Mouse (Mus musculus) limb, embryonic 15.5 days (tissue): ENCODE data around the gene Gfap. TPM values are rescaled to one million over a fixed set of nuclear protein-coding genes. Genes with fewer than 3 reads are reported as not detected.

Experiments
- ATAC-seq: fragments of 200-750 bp; cut with Nextera tagmentation; 2 replicates; pipeline ENCODE4 v1.8.0; 2017; ENCODE audit warnings: low read depth, moderate TSS enrichment; ENCODE audit not compliant: insufficient number of reproducible peaks, low FRiP score, low TSS enrichment
- H3K27ac ChIP-seq: fragments of 300-500 bp; sonication (generic); 2 replicates; pipeline ENCODE4 v1.5.1; 2015; ENCODE audit warnings: moderate library complexity, mild to moderate bottlenecking, inconsistent platforms
- H3K27me3 ChIP-seq: fragments of 300-500 bp; sonication (generic); 2 replicates; pipeline ENCODE4 v1.6.1; 2015; ENCODE audit warnings: inconsistent platforms
- H3K36me3 ChIP-seq: fragments of 300-500 bp; sonication (generic); 2 replicates; pipeline ENCODE4 v1.6.1; 2015; ENCODE audit warnings: inconsistent platforms
- H3K4me1 ChIP-seq: fragments of 300-500 bp; sonication (generic); 2 replicates; pipeline ENCODE4 v1.6.1; 2015; ENCODE audit warnings: inconsistent platforms
- H3K4me2 ChIP-seq: fragments of 300-500 bp; sonication (generic); 2 replicates; pipeline ENCODE4 v1.6.1; 2015; ENCODE audit warnings: mild to moderate bottlenecking, inconsistent platforms
- H3K4me3 ChIP-seq: fragments of 300-500 bp; sonication (generic); 2 replicates; pipeline ENCODE4 v1.5.1; 2015; ENCODE audit warnings: mild to moderate bottlenecking, inconsistent platforms
- H3K9ac ChIP-seq: fragments of 300-500 bp; sonication (generic); 2 replicates; pipeline ENCODE4 v1.6.1; 2015; ENCODE audit warnings: inconsistent platforms
- H3K9me3 ChIP-seq: fragments of 300-500 bp; sonication (generic); 2 replicates; pipeline ENCODE4 v1.6.1; 2016; ENCODE audit warnings: inconsistent platforms
- WGBS: fragments of 180-500 bp; shearing (Covaris S2); methylation state at CpG from one replicate; pipeline ENCODE4 v1.1.7; 2015; 5-methylcytosine and 5-hydroxymethylcytosine counted together
- polyA plus RNA-seq: library from polyadenylated mRNA; unstranded; fragments of >200 nt; fragmentation: Nextera tagmentation; extraction: Ambion mirVana; gene quantifications from 2 replicates; pipeline ENCODE4 v1.2.1, GENCODE M21; 2015

The Gfap gene
- polyA plus RNA-seq, 1 experiment from 2014 or later = 0.28 TPM

DNA sequence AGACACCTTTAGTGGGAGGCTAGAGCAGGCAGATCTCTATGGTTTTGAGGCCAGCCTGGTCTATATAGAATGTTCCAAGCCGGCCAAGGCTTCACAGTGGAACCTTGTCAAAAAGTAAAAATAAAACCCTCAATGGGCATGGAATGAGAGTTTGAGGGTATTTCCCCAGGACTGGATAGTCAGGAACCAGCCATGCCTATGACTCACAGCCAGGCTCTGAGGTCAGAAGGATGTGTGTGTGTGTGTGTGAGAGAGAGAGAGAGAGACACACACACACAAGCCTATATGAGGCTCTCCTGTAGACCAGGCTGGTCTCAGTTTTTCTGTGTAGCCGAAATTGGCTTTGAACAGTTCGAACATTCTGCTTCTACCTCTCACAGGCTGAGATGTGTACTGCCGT, 6.0 kb downstream of the Gfap start:
- peaks cover 7% of the 10 kb centered on the region; the same call in 1 of the 2 replicates for H3K4me1 ChIP-seq
- WGBS = 86% methylated on average over 4 of the region's 4 CpGs
- no peak overlapping the region for H3K4me3 ChIP-seq
- no peak overlapping the region for H3K9ac ChIP-seq
- no peak for ATAC-seq
- H3K27ac ChIP-seq = no peak overlapping the region
- no peaks in the 10 kb centered on the region for H3K9me3 ChIP-seq
- H3K27me3 ChIP-seq = peaks cover 41% of the 10 kb centered on the region
- no peak overlapping the region for H3K4me2 ChIP-seq
- no peaks in the 10 kb centered on the region for H3K36me3 ChIP-seq

DNA sequence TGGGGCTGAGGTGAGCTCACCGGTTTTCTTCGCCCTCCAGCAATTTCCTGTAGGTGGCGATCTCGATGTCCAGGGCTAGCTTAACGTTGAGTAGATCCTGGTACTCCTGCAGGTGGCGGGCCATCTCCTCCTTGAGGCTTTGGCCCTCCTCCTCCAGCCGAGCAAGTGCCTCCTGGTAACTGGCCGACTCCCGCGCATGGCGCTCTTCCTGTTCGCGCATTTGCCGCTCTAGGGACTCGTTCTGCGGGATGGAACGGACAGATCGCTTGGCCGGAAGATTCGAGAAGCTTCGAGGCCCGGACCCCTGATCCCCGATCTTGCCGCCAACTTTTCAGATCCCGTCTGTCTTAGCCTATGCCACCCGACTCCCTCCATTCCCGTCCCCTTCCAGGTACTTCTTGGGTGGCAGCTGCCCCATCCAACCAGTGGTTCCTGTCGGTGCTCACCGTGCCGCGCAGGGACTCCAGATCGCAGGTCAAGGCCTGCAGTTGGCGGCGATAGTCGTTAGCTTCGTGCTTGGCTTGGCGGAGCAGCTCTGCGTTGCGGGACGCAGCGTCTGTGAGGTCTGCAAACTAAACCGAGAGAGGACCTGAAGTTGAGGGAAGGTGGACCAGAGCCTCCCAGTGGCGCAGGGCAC, 7.6 kb downstream of the Gfap start:
- peaks cover 7% of the 10 kb centered on the region; the same call in 1 of the 2 replicates for H3K4me1 ChIP-seq
- peak overlapping the region; percentile 46 for H3K4me3 ChIP-seq
- H3K9ac ChIP-seq = peak overlapping the region; percentile 51
- no peak overlapping the region for H3K27ac ChIP-seq
- H3K27me3 ChIP-seq = peaks cover 53% of the 10 kb centered on the region
- no peaks in the 10 kb centered on the region for H3K36me3 ChIP-seq
- no peaks in the 10 kb centered on the region for H3K9me3 ChIP-seq
- peak overlapping the region; percentile 75 for H3K4me2 ChIP-seq
- no peak for ATAC-seq
- 2% methylated on average over 43 of the region's 43 CpGs for WGBS

DNA sequence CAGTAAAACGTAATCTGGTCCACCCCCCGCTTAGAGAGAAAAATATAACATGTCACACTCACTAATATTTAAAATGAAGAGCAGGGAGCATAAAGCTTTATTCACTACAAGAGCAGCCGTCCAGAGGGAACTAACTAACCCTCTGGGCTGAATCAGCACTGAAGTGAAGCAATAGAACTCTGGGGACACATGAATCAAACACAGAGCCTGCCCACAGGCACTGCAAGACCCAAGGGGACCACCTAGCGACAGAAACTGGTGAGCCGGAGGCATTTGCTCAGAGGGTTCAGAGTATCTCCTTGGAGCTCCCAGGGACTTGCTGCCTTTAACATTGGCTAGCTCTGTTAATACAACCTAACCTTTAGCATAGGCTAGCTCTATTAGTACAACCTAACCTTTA, 10.6 kb downstream of the Gfap start:
- H3K4me1 ChIP-seq = peaks cover 7% of the 10 kb centered on the region; the same call in 1 of the 2 replicates
- 55% methylated on average over 5 of the region's 5 CpGs for WGBS
- H3K27me3 ChIP-seq = peaks cover 41% of the 10 kb centered on the region
- H3K9me3 ChIP-seq = no peaks in the 10 kb centered on the region
- H3K27ac ChIP-seq = no peak overlapping the region
- no peaks in the 10 kb centered on the region for H3K36me3 ChIP-seq
- H3K4me2 ChIP-seq = no peak overlapping the region
- H3K9ac ChIP-seq = no peak overlapping the region
- no peak overlapping the region for H3K4me3 ChIP-seq
- no peak for ATAC-seq

GRCm38 (mm10) chr11:102888135-102888534, 12.6 kb downstream of the Gfap start:
- Histone ChIP-seq H3K4me2 (no peak overlapping the region), H3K9me3 (no peaks in the 10 kb centered on the region), H3K4me1 (peaks cover 2% of the 10 kb centered on the region; the same call in 1 of the 2 replicates), H3K9ac (no peak overlapping the region), H3K27ac (no peak overlapping the region), H3K36me3 (no peaks in the 10 kb centered on the region), H3K4me3 (no peak overlapping the region), H3K27me3 (peaks cover 29% of the 10 kb centered on the region)
- ATAC-seq = no peak
- WGBS = 61% methylated on average over 3 of the region's 3 CpGs

DNA sequence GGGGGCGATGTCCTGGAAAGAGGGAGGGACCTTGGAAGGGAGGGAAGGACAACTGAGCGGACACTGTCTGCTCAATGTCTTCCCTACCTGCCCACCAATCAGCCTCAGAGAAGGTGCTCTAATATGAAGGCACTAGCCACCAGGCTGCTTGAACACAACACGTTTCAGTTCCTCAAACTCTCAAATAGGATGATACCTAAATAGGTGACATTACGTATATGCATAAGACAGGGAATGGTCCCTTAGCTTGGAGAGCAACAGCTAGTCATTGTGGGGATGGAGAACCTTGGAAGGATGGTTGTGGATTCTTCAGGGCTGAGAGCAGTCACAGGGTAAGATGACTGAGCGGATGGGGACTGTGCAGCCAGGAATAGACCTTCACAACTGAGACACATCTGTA, 13.3 kb downstream of the Gfap start:
- 78% methylated on average over 5 of the region's 5 CpGs for WGBS
- H3K27ac ChIP-seq = no peak overlapping the region
- H3K9me3 ChIP-seq = no peaks in the 10 kb centered on the region
- no peak overlapping the region for H3K4me3 ChIP-seq
- H3K27me3 ChIP-seq = peaks cover 25% of the 10 kb centered on the region
- no peaks in the 10 kb centered on the region for H3K4me1 ChIP-seq
- H3K36me3 ChIP-seq = no peaks in the 10 kb centered on the region
- no peak for ATAC-seq
- H3K9ac ChIP-seq = no peak overlapping the region
- H3K4me2 ChIP-seq = no peak overlapping the region

GRCm38 (mm10) chr11:102884616-102885219, 16.0 kb downstream of the Gfap start, which contains the start of gene Fam187a:
Gene Fam187a (plus strand): TSS chr11:102885169.
- H3K27me3 ChIP-seq = peaks cover 25% of the 10 kb centered on the region

GRCm38 (mm10) chr11:102881314-102882198, 19.2 kb downstream of the Gfap start:
- peaks cover 17% of the 10 kb centered on the region for H3K4me1 ChIP-seq
- H3K27me3 ChIP-seq = 0 out of 2 replicates have a peak, but pooled peaks cover 10% of the 10 kb centered on the region
- H3K27ac ChIP-seq = peak overlapping the region; percentile 91; the same call in 1 of the 2 replicates
- peak overlapping the region; percentile 70 for H3K4me2 ChIP-seq
- 15% methylated on average over 13 of the region's 13 CpGs for WGBS
- H3K4me3 ChIP-seq = peak overlapping the region; percentile 76
- H3K9me3 ChIP-seq = no peaks in the 10 kb centered on the region
- H3K9ac ChIP-seq = peak overlapping the region; percentile 76
- peaks cover 15% of the 10 kb centered on the region for H3K36me3 ChIP-seq
- ATAC-seq = peak; percentile 46; the same call in 1 of the 2 replicates

More at GRCm38 (mm10) chr11:102884616-102885219, 16.0 kb downstream of the Gfap start, which contains the start of gene Fam187a:
- no peak within 1 kb of the TSS for H3K4me3 ChIP-seq
- no peaks in the 10 kb centered on the region for H3K36me3 ChIP-seq
- no peak for ATAC-seq
- H3K9ac ChIP-seq = no peak within 1 kb of the TSS
- no peak within 1 kb of the TSS for H3K27ac ChIP-seq
- no peak within 1 kb of the TSS for H3K4me2 ChIP-seq
- H3K9me3 ChIP-seq = no peaks in the 10 kb centered on the region
- WGBS = 57% methylated on average over 10 of the region's 10 CpGs
- H3K4me1 ChIP-seq = peaks cover 9% of the 10 kb centered on the region

GRCm38 (mm10) chr11:102880585-102881313, 20.0 kb downstream of the Gfap start, which contains the start of the genes Eftud2 and Ccdc103:
Gene Eftud2 (minus strand): TSS chr11:102880985.
Gene Ccdc103 (plus strand): TSS chr11:102881204.
- peak within 1 kb of the TSS; percentile 76 for H3K4me3 ChIP-seq
- H3K9ac ChIP-seq = peak within 1 kb of the TSS; percentile 76
- no peaks in the 10 kb centered on the region for H3K9me3 ChIP-seq
- peak within 1 kb of the TSS; percentile 70 for H3K4me2 ChIP-seq
- peaks cover 17% of the 10 kb centered on the region for H3K4me1 ChIP-seq
- WGBS = under 1% methylated on average over 62 of the region's 62 CpGs
- peak within 1 kb of the TSS; percentile 91 for H3K27ac ChIP-seq
- 0 out of 2 replicates have a peak, but pooled peaks cover 10% of the 10 kb centered on the region for H3K27me3 ChIP-seq
- H3K36me3 ChIP-seq = peaks cover 21% of the 10 kb centered on the region
- peak; percentile 81 for ATAC-seq

- Histone ChIP-seq H3K4me2 (no peak overlapping the region), H3K27me3 (0 out of 2 replicates have a peak, but pooled peaks cover 10% of the 10 kb centered on the region), H3K9me3 (no peaks in the 10 kb centered on the region), H3K4me3 (peak overlapping the region; percentile 76; the same call in 1 of the 2 replicates), H3K9ac (no peak overlapping the region), H3K4me1 (peaks cover 17% of the 10 kb centered on the region), H3K36me3 (peaks cover 29% of the 10 kb centered on the region), H3K27ac (no peak overlapping the region)
- no peak for ATAC-seq
- WGBS = 89% methylated on average over 2 of the region's 2 CpGs
These were observed 21.2 kb downstream of the Gfap start for GRCm38 (mm10) chr11:102879558-102879957.

DNA sequence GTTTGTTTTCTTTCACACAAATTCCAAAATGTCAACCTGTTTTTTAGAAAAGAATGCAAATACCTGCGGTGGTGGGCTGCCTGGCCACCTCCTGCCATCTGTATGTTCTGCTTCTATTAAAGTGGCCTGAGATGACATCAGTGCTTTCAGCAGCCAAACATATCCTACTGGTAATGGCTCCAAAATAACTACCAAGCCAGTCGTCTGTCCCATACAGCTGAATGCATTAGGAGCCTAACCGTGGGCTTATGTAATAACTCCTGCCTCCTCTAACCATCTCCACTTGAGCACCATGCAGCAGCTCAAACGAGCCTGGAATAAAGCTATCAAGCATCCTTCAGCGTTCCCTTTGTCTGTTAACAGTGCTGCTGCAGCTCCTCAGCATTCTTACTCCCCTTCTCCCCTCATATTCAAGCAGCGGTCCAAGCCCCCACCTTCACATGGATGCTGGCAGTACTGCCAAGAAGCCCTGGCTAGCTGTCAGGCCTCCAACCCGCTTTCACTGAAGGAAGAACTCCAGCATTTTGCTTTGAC, 25.8 kb downstream of the Gfap start:
- Histone ChIP-seq H3K9me3 (no peaks in the 10 kb centered on the region), H3K4me3 (no peak overlapping the region), H3K9ac (no peak overlapping the region), H3K4me2 (no peak overlapping the region), H3K36me3 (peaks cover 56% of the 10 kb centered on the region), H3K4me1 (peaks cover 9% of the 10 kb centered on the region), H3K27ac (no peak overlapping the region), H3K27me3 (no peaks in the 10 kb centered on the region)
- 88% methylated on average over 7 of the region's 7 CpGs for WGBS
- no peak for ATAC-seq

GRCm38 (mm10) chr11:102864272-102864671, 36.4 kb downstream of the Gfap start:
- no peak overlapping the region for H3K4me2 ChIP-seq
- no peak overlapping the region for H3K9ac ChIP-seq
- no peaks in the 10 kb centered on the region for H3K27me3 ChIP-seq
- no peak overlapping the region for H3K4me3 ChIP-seq
- no peaks in the 10 kb centered on the region for H3K4me1 ChIP-seq
- no peak overlapping the region for H3K27ac ChIP-seq
- peaks cover 88% of the 10 kb centered on the region for H3K36me3 ChIP-seq
- 32% methylated on average over 4 of the region's 4 CpGs for WGBS
- no peak for ATAC-seq
- H3K9me3 ChIP-seq = no peaks in the 10 kb centered on the region
